Mouse (Mus musculus): Measurements from ENCODE around the gene Mcfd2. TPM values are rescaled to one million over a fixed set of nuclear protein-coding genes. Genes with fewer than 3 reads are reported as not detected.
A peak's percentile ranks its signal among the peaks of the same experiment; 100 is the strongest.

Gene Mcfd2
- polyA plus RNA-seq, 1 experiment = 84.8 TPM

DNA sequence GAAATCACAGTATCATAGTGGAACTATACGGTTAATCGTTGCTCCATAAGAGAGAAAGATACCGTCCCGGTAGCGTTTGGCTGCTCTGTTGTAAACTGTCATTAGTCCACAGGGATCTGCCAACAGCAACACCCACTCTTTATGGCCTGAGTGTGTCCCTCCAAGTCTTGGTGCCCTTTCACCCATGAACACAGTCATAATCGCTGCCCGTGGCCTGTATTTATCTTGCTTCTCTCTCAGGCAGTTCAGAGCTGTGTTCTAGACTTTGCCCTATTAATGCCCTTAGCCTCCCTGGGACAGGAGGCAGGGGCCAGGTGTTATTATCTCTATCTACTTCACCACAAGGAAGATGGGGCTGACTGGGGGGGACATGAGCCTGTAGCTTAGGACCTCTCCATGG is 25.3 kb upstream of the Mcfd2 start:
- Histone ChIP-seq H3K27ac (ENCODE audit: insufficient read depth, low read depth, low read length) (no peak overlapping the region), H3K4me3 (ENCODE audit: insufficient read depth, low read length) (no peak overlapping the region), H3K4me1 (ENCODE audit: control insufficient read depth, insufficient read depth, low read length) (peaks cover 24% of the 10 kb centered on the region)
- TF ChIP-seq CTCF (IDR thresholded peaks at IDR 0.05; ENCODE audit: low read depth, low read length) = no peak
- no peak for TF ChIP-seq POLR2A (IDR thresholded peaks at IDR 0.05; ENCODE audit: borderline replicate concordance, low read depth, low read length)

DNA sequence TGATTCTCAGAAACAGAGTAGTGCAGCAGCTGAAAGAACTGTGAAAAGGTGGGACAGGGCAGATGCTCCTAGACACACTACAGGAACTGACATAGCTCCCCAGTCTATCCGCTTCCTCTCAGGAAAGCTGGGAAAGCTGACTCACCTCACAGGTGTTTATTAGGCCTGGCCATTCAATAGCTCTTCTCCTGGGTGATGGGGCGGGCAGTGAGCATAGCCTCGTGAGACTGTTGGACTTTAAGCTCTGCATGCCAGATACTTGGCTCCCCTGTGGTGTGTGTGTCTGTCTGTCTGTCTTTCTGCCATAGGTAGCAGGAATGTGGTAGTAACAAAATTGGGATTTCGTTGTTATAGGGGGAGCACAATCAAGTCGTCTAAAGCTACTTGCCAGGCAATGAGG is 23.6 kb upstream of the Mcfd2 start:
- Histone ChIP-seq H3K27ac (ENCODE audit: insufficient read depth, low read depth, low read length) (no peak overlapping the region), H3K4me1 (ENCODE audit: control insufficient read depth, insufficient read depth, low read length) (peaks cover 33% of the 10 kb centered on the region), H3K4me3 (ENCODE audit: insufficient read depth, low read length) (no peak overlapping the region)
- TF ChIP-seq CTCF (IDR thresholded peaks at IDR 0.05; ENCODE audit: low read depth, low read length) (no peak), POLR2A (IDR thresholded peaks at IDR 0.05; ENCODE audit: borderline replicate concordance, low read depth, low read length) (no peak)

DNA sequence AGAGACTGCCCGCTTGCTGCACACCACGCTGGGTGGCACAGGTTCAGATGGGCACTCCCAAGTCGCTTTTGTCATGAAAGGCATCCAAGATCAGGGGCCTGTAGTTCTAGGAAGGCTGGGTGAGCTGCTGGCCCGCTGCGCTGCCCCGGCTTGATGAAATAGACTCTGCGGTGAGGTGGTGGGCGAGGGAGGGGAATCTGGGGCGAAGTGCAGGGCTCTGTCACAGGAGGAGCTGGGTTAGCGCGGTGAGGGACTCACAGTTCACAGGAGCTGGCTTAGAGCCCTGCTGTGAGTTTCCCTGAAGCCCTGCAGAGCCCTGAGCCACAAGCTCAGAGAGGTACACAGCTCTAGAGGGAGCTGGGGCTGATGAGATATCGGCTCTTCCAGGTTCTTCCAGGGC is 22.4 kb upstream of the Mcfd2 start:
- no peak for TF ChIP-seq CTCF (IDR thresholded peaks at IDR 0.05; ENCODE audit: low read depth, low read length)
- TF ChIP-seq POLR2A (IDR thresholded peaks at IDR 0.05; ENCODE audit: borderline replicate concordance, low read depth, low read length) = no peak
- peaks cover 30% of the 10 kb centered on the region for H3K4me1 ChIP-seq (ENCODE audit: control insufficient read depth, insufficient read depth, low read length)
- H3K27ac ChIP-seq (ENCODE audit: insufficient read depth, low read depth, low read length) = no peak overlapping the region
- H3K4me3 ChIP-seq (ENCODE audit: insufficient read depth, low read length) = no peak overlapping the region

DNA sequence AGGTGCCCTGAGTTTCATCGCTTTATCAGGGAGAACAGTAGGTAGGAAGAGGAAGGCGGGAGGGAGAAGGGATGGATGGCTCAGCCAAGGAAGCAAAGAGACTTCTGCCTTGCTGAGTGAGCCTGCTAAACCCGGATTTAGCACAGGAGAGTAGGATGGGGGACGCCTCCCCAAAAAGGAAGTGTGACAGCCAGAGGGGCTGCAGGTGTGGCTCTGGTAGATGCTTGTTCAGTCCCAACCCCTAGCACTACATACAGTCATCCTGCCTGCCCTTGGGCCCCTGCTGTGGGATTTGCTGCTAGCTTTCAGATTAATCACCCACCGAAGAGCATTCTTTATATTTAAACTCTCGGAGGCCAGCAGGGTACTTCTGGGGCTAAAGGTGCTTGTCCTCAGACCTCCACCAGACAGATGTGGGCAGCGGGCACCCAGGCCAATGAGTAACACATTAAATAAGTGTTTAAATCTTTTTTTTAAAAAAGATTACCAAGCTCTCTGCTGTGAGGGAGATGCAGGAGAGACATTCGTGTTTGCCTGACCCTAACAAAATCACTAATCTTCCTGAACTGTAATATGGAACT is 21.6 kb upstream of the Mcfd2 start:
- H3K27ac ChIP-seq (ENCODE audit: insufficient read depth, low read depth, low read length) = no peak overlapping the region
- H3K4me3 ChIP-seq (ENCODE audit: insufficient read depth, low read length) = no peak overlapping the region
- peaks cover 28% of the 10 kb centered on the region for H3K4me1 ChIP-seq (ENCODE audit: control insufficient read depth, insufficient read depth, low read length)
- TF ChIP-seq CTCF (IDR thresholded peaks at IDR 0.05; ENCODE audit: low read depth, low read length) (no peak), POLR2A (IDR thresholded peaks at IDR 0.05; ENCODE audit: borderline replicate concordance, low read depth, low read length) (no peak)

DNA sequence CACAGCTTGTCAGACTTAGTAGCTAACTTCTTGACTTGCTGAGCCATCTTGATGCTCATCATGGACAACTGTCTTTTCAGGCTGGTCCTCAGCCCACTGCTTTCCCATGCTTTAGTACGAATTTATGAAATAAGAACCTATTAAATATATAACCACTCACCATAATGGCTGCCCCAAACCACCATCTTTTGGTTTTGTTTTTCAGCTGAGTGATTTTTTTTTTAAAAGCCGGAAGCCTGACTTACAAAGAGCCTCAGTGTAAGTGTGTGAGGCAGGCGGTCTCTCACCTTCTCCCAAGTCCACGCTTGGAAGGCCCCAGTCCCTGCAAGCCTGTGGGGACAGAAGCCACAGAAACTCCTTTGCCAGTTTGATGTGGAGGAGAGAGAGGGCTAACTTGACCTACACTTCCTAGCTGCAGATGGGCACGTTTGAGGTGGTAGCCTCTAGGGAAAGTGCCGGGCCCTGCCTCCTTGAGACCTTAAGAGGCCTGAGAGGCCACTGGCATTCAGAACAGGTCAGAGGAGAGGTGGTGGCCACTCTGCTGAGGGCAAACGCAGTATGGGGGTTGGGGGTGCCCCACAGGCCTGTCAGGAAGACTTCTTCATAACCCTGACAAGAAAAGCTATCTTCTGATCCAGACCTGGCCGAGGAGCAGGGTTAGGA is 20.9 kb upstream of the Mcfd2 start:
- no peak overlapping the region for H3K4me3 ChIP-seq (ENCODE audit: insufficient read depth, low read length)
- H3K27ac ChIP-seq (ENCODE audit: insufficient read depth, low read depth, low read length) = no peak overlapping the region
- H3K4me1 ChIP-seq (ENCODE audit: control insufficient read depth, insufficient read depth, low read length) = peaks cover 28% of the 10 kb centered on the region
- TF ChIP-seq CTCF (IDR thresholded peaks at IDR 0.05; ENCODE audit: low read depth, low read length) (no peak), POLR2A (IDR thresholded peaks at IDR 0.05; ENCODE audit: borderline replicate concordance, low read depth, low read length) (no peak)

DNA sequence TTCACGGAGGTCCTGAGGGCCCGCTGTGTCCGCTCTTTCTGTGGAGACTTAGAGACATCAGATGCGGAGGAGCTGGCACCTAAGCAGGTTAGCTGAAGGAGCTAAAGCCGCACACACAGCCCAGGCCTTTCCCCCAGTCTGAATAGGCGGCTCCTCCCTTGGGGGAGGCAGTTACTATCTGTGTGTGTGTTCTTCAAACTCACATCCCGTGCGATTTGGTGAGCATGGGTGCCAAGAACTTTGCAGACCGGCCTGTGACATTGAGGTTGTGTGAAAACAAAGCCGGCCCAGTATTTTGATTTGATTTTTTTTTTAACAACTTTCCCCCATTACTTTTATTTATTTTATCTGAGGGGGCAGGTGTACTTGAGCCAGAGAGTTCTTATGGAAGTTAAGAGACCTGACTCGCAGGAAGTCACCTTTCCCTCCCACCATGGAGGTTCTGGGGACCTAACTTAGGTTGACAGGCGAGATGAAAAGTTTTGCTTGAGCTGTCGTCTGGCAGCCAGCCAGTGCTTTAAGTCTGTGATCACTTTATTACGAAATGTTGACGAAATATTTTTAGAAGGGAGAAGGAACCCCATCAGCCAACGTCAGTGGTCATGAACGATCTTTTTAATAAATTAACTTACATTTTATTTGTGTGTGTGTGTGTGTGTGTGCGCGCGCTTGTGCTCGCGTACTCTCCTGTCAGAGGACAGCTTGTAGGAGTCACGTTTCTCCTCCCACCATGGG is 20.2 kb upstream of the Mcfd2 start:
- no peak overlapping the region for H3K4me3 ChIP-seq (ENCODE audit: insufficient read depth, low read length)
- TF ChIP-seq POLR2A (IDR thresholded peaks at IDR 0.05; ENCODE audit: borderline replicate concordance, low read depth, low read length) (no peak), CTCF (IDR thresholded peaks at IDR 0.05; ENCODE audit: low read depth, low read length) (no peak)
- peaks cover 33% of the 10 kb centered on the region for H3K4me1 ChIP-seq (ENCODE audit: control insufficient read depth, insufficient read depth, low read length)
- H3K27ac ChIP-seq (ENCODE audit: insufficient read depth, low read depth, low read length) = no peak overlapping the region; the same call in 1 of the 2 replicates

DNA sequence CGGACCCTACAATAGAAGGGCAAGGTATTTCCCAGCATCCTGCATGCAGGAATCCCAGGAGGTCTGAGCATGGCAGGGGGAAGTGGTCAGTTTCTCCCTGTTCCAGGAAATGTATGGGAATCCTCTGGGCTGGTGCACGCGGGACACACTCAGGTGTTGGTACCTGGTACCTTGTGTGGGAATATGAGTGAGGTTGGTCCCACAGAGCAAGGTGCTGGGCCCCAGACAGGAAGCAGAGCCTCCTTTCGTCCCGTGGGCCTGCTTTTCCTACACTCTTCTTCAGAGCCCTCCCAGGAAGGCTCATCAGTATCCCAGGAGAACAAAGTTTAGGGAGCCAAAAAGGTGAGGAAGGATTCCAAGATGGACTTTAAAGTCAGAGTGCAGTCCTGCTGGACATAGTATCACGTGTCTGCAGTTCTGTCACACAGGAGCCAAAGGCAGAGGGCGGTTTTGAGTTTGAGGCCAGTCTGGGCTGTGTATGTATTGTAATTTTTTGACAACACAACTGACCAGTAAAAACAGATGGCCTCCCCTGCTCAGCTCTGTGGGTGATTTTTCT is 18.8 kb upstream of the Mcfd2 start:
- Histone ChIP-seq H3K27ac (ENCODE audit: insufficient read depth, low read depth, low read length) (no peak overlapping the region), H3K4me1 (ENCODE audit: control insufficient read depth, insufficient read depth, low read length) (peaks cover 45% of the 10 kb centered on the region), H3K4me3 (ENCODE audit: insufficient read depth, low read length) (peak overlapping the region; percentile 80; the same call in 1 of the 2 replicates)
- TF ChIP-seq CTCF (IDR thresholded peaks at IDR 0.05; ENCODE audit: low read depth, low read length) = no peak
- TF ChIP-seq POLR2A (IDR thresholded peaks at IDR 0.05; ENCODE audit: borderline replicate concordance, low read depth, low read length) = no peak

DNA sequence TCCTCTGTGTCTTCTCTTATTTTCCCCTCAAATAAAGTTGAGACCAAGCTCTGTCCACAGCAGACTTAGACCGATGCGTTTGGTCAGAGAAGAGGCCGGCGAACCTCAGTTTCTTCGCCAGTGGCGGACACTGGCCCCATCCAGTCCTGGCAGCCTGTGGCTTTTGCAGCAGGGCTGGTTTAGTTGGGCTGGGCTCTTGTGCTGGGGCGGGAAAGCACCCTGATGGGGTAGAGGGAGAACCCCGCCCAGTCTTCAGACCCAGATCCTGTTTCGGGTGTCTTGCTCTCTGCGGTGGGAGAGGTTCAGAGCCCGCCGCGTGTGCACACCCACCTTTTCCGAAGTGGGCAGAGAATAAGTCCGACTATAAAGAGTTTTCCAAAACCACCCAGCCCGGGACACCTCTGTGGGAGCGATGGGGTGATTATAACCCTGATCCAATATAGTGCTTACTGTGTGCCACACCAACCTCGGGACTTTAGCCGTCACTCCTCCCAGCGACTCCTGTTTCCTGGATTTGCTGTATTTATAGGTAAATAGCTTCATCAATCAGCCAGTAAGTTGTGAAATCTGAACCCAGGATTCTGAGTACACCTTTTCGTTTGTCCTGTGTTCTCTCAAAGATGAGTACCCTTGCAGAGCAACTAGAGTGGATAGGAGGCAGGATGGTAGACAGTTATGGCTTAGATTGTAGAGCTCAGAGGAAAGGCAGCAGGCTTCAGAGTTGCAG is 18.2 kb upstream of the Mcfd2 start:
- no peak overlapping the region for H3K27ac ChIP-seq (ENCODE audit: insufficient read depth, low read depth, low read length)
- no peak for TF ChIP-seq POLR2A (IDR thresholded peaks at IDR 0.05; ENCODE audit: borderline replicate concordance, low read depth, low read length)
- TF ChIP-seq CTCF (IDR thresholded peaks at IDR 0.05; ENCODE audit: low read depth, low read length) = no peak
- peak overlapping the region; percentile 80 for H3K4me3 ChIP-seq (ENCODE audit: insufficient read depth, low read length)
- H3K4me1 ChIP-seq (ENCODE audit: control insufficient read depth, insufficient read depth, low read length) = peaks cover 46% of the 10 kb centered on the region

DNA sequence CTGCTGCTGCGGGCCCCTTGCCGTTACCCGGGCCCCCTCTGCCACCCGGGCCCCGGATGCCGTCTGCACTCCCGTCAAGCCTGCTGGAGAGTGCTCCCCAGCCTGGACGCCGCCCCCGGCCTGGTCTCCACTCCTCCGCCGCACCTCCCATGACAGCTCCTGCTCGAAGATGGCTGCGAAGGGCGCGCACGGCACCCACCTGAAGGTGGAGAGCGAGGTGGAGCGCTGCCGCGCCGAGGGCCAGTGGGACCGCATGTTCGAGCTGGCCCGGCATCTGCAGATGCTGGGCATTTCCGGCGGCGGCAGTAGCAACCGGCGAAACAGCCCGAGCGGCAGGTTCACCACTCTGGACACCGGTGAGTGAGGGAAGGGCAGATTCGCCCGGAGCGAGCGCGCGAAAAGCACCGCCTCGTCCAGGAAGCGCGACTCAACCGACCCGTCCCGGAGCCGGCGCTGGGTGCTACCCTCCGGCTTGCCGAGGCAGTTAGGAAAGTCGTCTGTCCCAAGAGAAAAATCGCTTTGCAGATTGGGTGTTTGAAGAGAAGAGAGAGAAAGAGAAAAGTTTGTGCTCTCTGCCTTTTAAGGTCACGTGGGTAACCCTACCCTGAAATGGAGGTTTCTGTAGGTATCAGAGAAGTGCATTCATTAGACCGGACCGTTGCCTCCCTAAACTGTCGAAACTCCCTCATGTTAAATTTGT is 17.5 kb upstream of the Mcfd2 start:
- peaks cover 46% of the 10 kb centered on the region for H3K4me1 ChIP-seq (ENCODE audit: control insufficient read depth, insufficient read depth, low read length)
- TF ChIP-seq CTCF (IDR thresholded peaks at IDR 0.05; ENCODE audit: low read depth, low read length) = no peak
- no peak for TF ChIP-seq POLR2A (IDR thresholded peaks at IDR 0.05; ENCODE audit: borderline replicate concordance, low read depth, low read length)
- peak overlapping the region; percentile 80 for H3K4me3 ChIP-seq (ENCODE audit: insufficient read depth, low read length)
- H3K27ac ChIP-seq (ENCODE audit: insufficient read depth, low read depth, low read length) = peak overlapping the region; percentile 34
